Comparison of ENCODE assay signal across 8 mouse cellular contexts in genomic region chr7:132575623-132576022, GRCm38 (mm10). TPM values are rescaled to one million over a fixed set of nuclear protein-coding genes. Genes with fewer than 3 reads are reported as not detected.
DNase-seq lines count a peak whose midpoint lies in the region; ATAC-seq lines count a peak whose summit lies in the region.

No protein-coding gene starts in this region.

- DNase-seq in R1 (ENCODE audit: low read depth, low spot score): peak; percentile 93
- peak; percentile 85 for DNase-seq in cerebellum, adult 9-11 months
- DNase-seq in layer of hippocampus, postnatal 14 days (ENCODE audit: low spot score in 2 of 2): peak; percentile 74 to 85
- DNase-seq in lung, postnatal 14 days: peak; percentile 87
- DNase-seq in retina, embryonic 14.5 days (ENCODE audit: low spot score): peak; percentile 87
- peak; percentile 92 for DNase-seq in thymus, postnatal 4 days

- no peaks in the 10 kb centered on the region; the same call in 1 of the 2 replicates for H3K9me3 ChIP-seq in hindbrain, embryonic 12.5 days (replicated peaks)

- H3K27ac ChIP-seq in hindbrain, embryonic 12.5 days: peak overlapping the region; percentile 77

- H3K27me3 ChIP-seq in hindbrain, embryonic 12.5 days: peaks cover 12% of the 10 kb centered on the region

- peak overlapping the region; percentile 56 for H3K4me3 ChIP-seq in hindbrain, embryonic 12.5 days

- H3K36me3 ChIP-seq in hindbrain, embryonic 12.5 days: no peaks in the 10 kb centered on the region

- H3K4me1 ChIP-seq in hindbrain, embryonic 12.5 days: peaks cover 21% of the 10 kb centered on the region

- peak; percentile 95 for ATAC-seq in frontal cortex, adult (ENCODE audit: low TSS enrichment)
- ATAC-seq in hindbrain, embryonic 12.5 days (ENCODE audit: low FRiP score): peak; percentile 85

- WGBS in hindbrain, embryonic 12.5 days: under 1% methylated on average over 13 of the region's 13 CpGs

- H3K9ac ChIP-seq in hindbrain, embryonic 12.5 days: peak overlapping the region; percentile 61

- H3K4me2 ChIP-seq in hindbrain, embryonic 12.5 days (replicated peaks): peak overlapping the region; percentile 60

RNA-seq across cellular contexts. Expression of gene Oat, which starts 0.6 kb away (rescaled TPM):
- 121 and 127 TPM in 2 replicates for polyA plus RNA-seq in hindbrain, embryonic 12.5 days (2016; fragmentation: Nextera tagmentation; extraction: Ambion mirVana)
- total RNA-seq in layer of hippocampus, postnatal 14 days (2021): 10 to 100 TPM; 67.5 to 72.9 TPM

RNA-seq across cellular contexts. Expression of gene Nkx1-2, which starts 23.8 kb away (rescaled TPM):
- polyA plus RNA-seq in hindbrain, embryonic 12.5 days (2016; fragmentation: Nextera tagmentation; extraction: Ambion mirVana): 2.9 and 6.4 TPM in 2 replicates
- total RNA-seq in layer of hippocampus, postnatal 14 days (2021): not detected

RNA-seq across cellular contexts. Expression of gene Lhpp, which starts 34.8 kb away (rescaled TPM):
- 17.7 and 17.8 TPM in 2 replicates for polyA plus RNA-seq in hindbrain, embryonic 12.5 days (2016; fragmentation: Nextera tagmentation; extraction: Ambion mirVana)
- total RNA-seq in layer of hippocampus, postnatal 14 days (2021): 10 to 100 TPM; 30.5 to 31.2 TPM

Comparison
In these comparisons a context has a peak if more than half of its experiments do, and no peak if none do; other contexts are left out.
1. Peak in every context shown above with its lines: DNase-seq, ATAC-seq, H3K4me3 ChIP-seq and H3K27ac ChIP-seq.